Mouse (Mus musculus): Measurements from ENCODE around the gene Tmem60. TPM values are rescaled to one million over a fixed set of nuclear protein-coding genes. Genes with fewer than 3 reads are reported as not detected.

Tmem60 gene
- polyA plus RNA-seq, 1 experiment from 2014 or later: 32.4 TPM

GRCm38 (mm10) chr5:20924608-20925007 is 42.6 kb downstream of the Tmem60 start:
- Histone ChIP-seq H3K4me3 (ENCODE audit: low read depth, low read length) (no peak overlapping the region), H3K4me1 (ENCODE audit: control insufficient read depth, low read depth, low read length) (peaks cover 2% of the 10 kb centered on the region), H3K27ac (ENCODE audit: low read length) (no peak overlapping the region), H3K4me2 (ENCODE audit: low read depth, low read length) (no peak overlapping the region), H3K9ac (ENCODE audit: low read depth, low read length) (no peak overlapping the region), H3K9me3 (replicated peaks; ENCODE audit: control insufficient read depth, low read length) (no peaks in the 10 kb centered on the region), H3K36me3 (ENCODE audit: control insufficient read depth, insufficient read depth) (no peaks in the 10 kb centered on the region; the same call in 1 of the 2 replicates), H3K27me3 (ENCODE audit: control insufficient read depth, insufficient read depth, low read depth, low read length) (no peaks in the 10 kb centered on the region)
- 51% methylated on average over 3 of the region's 3 CpGs for WGBS (ENCODE audit: insufficient replicate concordance)
- peak; percentile 32; the same call in 1 of the 2 replicates for ATAC-seq (ENCODE audit: low read depth)

- WGBS (ENCODE audit: insufficient replicate concordance): 66% methylated on average over 3 of the region's 3 CpGs
- Histone ChIP-seq H3K4me1 (ENCODE audit: control insufficient read depth, low read depth, low read length) (peaks cover 6% of the 10 kb centered on the region), H3K9me3 (replicated peaks; ENCODE audit: control insufficient read depth, low read length) (no peaks in the 10 kb centered on the region), H3K27me3 (ENCODE audit: control insufficient read depth, insufficient read depth, low read depth, low read length) (no peaks in the 10 kb centered on the region), H3K4me2 (ENCODE audit: low read depth, low read length) (no peak overlapping the region), H3K4me3 (ENCODE audit: low read depth, low read length) (no peak overlapping the region), H3K9ac (ENCODE audit: low read depth, low read length) (no peak overlapping the region), H3K36me3 (ENCODE audit: control insufficient read depth, insufficient read depth) (no peaks in the 10 kb centered on the region), H3K27ac (ENCODE audit: low read length) (no peak overlapping the region)
- no peak for ATAC-seq (ENCODE audit: low read depth)
Observed at GRCm38 (mm10) chr5:20925451-20925850, 43.5 kb downstream of the Tmem60 start.

- 70% methylated on average over 6 of the region's 6 CpGs for WGBS (ENCODE audit: insufficient replicate concordance)
- H3K36me3 ChIP-seq (ENCODE audit: control insufficient read depth, insufficient read depth): no peaks in the 10 kb centered on the region
- no peaks in the 10 kb centered on the region for H3K9me3 ChIP-seq (replicated peaks; ENCODE audit: control insufficient read depth, low read length)
- no peak overlapping the region for H3K9ac ChIP-seq (ENCODE audit: low read depth, low read length)
- H3K4me3 ChIP-seq (ENCODE audit: low read depth, low read length): no peak overlapping the region
- no peak for ATAC-seq (ENCODE audit: low read depth)
- H3K27ac ChIP-seq (ENCODE audit: low read length): no peak overlapping the region
- H3K4me2 ChIP-seq (ENCODE audit: low read depth, low read length): no peak overlapping the region
- peaks cover 29% of the 10 kb centered on the region for H3K4me1 ChIP-seq (ENCODE audit: control insufficient read depth, low read depth, low read length)
- no peaks in the 10 kb centered on the region for H3K27me3 ChIP-seq (ENCODE audit: control insufficient read depth, insufficient read depth, low read depth, low read length)
Observed at GRCm38 (mm10) chr5:20929669-20930151, 47.7 kb downstream of the Tmem60 start.

GRCm38 (mm10) chr5:20930430-20930829 is 48.4 kb downstream of the Tmem60 start:
- Histone ChIP-seq H3K9me3 (replicated peaks; ENCODE audit: control insufficient read depth, low read length) (no peaks in the 10 kb centered on the region), H3K4me2 (ENCODE audit: low read depth, low read length) (no peak overlapping the region), H3K4me1 (ENCODE audit: control insufficient read depth, low read depth, low read length) (peaks cover 31% of the 10 kb centered on the region), H3K36me3 (ENCODE audit: control insufficient read depth, insufficient read depth) (no peaks in the 10 kb centered on the region), H3K4me3 (ENCODE audit: low read depth, low read length) (no peak overlapping the region), H3K27ac (ENCODE audit: low read length) (no peak overlapping the region), H3K27me3 (ENCODE audit: control insufficient read depth, insufficient read depth, low read depth, low read length) (no peaks in the 10 kb centered on the region), H3K9ac (ENCODE audit: low read depth, low read length) (no peak overlapping the region)
- peak; percentile 33; the same call in 1 of the 2 replicates for ATAC-seq (ENCODE audit: low read depth)

- H3K36me3 ChIP-seq (ENCODE audit: control insufficient read depth, insufficient read depth): no peaks in the 10 kb centered on the region
- no peak overlapping the region for H3K9ac ChIP-seq (ENCODE audit: low read depth, low read length)
- peak overlapping the region; percentile 22 for H3K4me2 ChIP-seq (ENCODE audit: low read depth, low read length)
- peak overlapping the region; percentile 29; the same call in 1 of the 2 replicates for H3K27ac ChIP-seq (ENCODE audit: low read length)
- no peak overlapping the region for H3K4me3 ChIP-seq (ENCODE audit: low read depth, low read length)
- WGBS (ENCODE audit: insufficient replicate concordance): 20% methylated on average over 3 of the region's 3 CpGs
- H3K9me3 ChIP-seq (replicated peaks; ENCODE audit: control insufficient read depth, low read length): no peaks in the 10 kb centered on the region
- no peaks in the 10 kb centered on the region for H3K27me3 ChIP-seq (ENCODE audit: control insufficient read depth, insufficient read depth, low read depth, low read length)
- peak; percentile 77 for ATAC-seq (ENCODE audit: low read depth)
- H3K4me1 ChIP-seq (ENCODE audit: control insufficient read depth, low read depth, low read length): peaks cover 39% of the 10 kb centered on the region
Observed at GRCm38 (mm10) chr5:20931300-20931699, 49.3 kb downstream of the Tmem60 start.

- H3K9ac ChIP-seq (ENCODE audit: low read depth, low read length): no peak overlapping the region
- no peaks in the 10 kb centered on the region for H3K36me3 ChIP-seq (ENCODE audit: control insufficient read depth, insufficient read depth)
- no peak overlapping the region for H3K4me2 ChIP-seq (ENCODE audit: low read depth, low read length)
- peaks cover 44% of the 10 kb centered on the region for H3K4me1 ChIP-seq (ENCODE audit: control insufficient read depth, low read depth, low read length)
- ATAC-seq (ENCODE audit: low read depth): no peak; the same call in 1 of the 2 replicates
- WGBS (ENCODE audit: insufficient replicate concordance): 39% methylated on average over 3 of the region's 3 CpGs
- no peaks in the 10 kb centered on the region for H3K27me3 ChIP-seq (ENCODE audit: control insufficient read depth, insufficient read depth, low read depth, low read length)
- H3K27ac ChIP-seq (ENCODE audit: low read length): no peak overlapping the region
- no peaks in the 10 kb centered on the region for H3K9me3 ChIP-seq (replicated peaks; ENCODE audit: control insufficient read depth, low read length)
- no peak overlapping the region for H3K4me3 ChIP-seq (ENCODE audit: low read depth, low read length)
Observed at GRCm38 (mm10) chr5:20932585-20932984, 50.6 kb downstream of the Tmem60 start.

GRCm38 (mm10) chr5:20935934-20936333 is 53.9 kb downstream of the Tmem60 start:
- Histone ChIP-seq H3K27ac (ENCODE audit: low read length) (no peak overlapping the region), H3K27me3 (ENCODE audit: control insufficient read depth, insufficient read depth, low read depth, low read length) (no peaks in the 10 kb centered on the region), H3K4me1 (ENCODE audit: control insufficient read depth, low read depth, low read length) (peaks cover 58% of the 10 kb centered on the region), H3K36me3 (ENCODE audit: control insufficient read depth, insufficient read depth) (no peaks in the 10 kb centered on the region), H3K9me3 (replicated peaks; ENCODE audit: control insufficient read depth, low read length) (no peaks in the 10 kb centered on the region), H3K4me2 (ENCODE audit: low read depth, low read length) (no peak overlapping the region), H3K4me3 (ENCODE audit: low read depth, low read length) (no peak overlapping the region), H3K9ac (ENCODE audit: low read depth, low read length) (no peak overlapping the region)
- 54% methylated on average over 5 of the region's 5 CpGs for WGBS (ENCODE audit: insufficient replicate concordance)
- no peak for ATAC-seq (ENCODE audit: low read depth)

Other genes starting within 250 kb of the Tmem60 start
- 5.6 and 5.7 TPM in 2 replicates for gene Phtf2, start 67 bp upstream of the Tmem60 start, polyA plus RNA-seq (2015; fragmentation: Nextera tagmentation; extraction: Ambion mirVana)
- 3.3 and 3.7 TPM in 2 replicates for gene Rsbn1l, start 74.2 kb downstream of the Tmem60 start, polyA plus RNA-seq (2015; fragmentation: Nextera tagmentation; extraction: Ambion mirVana)
- gene Ptpn12, start 173.7 kb downstream of the Tmem60 start, polyA plus RNA-seq (2015; fragmentation: Nextera tagmentation; extraction: Ambion mirVana): 9.0 and 9.7 TPM in 2 replicates

Measured in liver, embryonic 16.5 days (tissue).